Mouse (Mus musculus) myocyte (in vitro differentiated cells): ENCODE results near the gene Pum2. TPM values are rescaled to one million over a fixed set of nuclear protein-coding genes. Genes with fewer than 3 reads are reported as not detected.

ENCODE experiments used
- H3K27me3 ChIP-seq: one replicate; pipeline ENCODE4 v1.6.1; 2011; ENCODE audit not compliant: control insufficient read depth, insufficient read depth, insufficient read length
- H3K36me3 ChIP-seq: one replicate; pipeline ENCODE4 v1.6.1; 2011; ENCODE audit not compliant: control insufficient read depth, insufficient read depth
- H3K4me2 ChIP-seq: one replicate; pipeline ENCODE4 v1.6.1; 2011; ENCODE audit warnings: low read depth, control low read depth
- H3K4me3 ChIP-seq: one replicate; pipeline ENCODE4 v1.5.1; 2011; ENCODE audit warnings: mild to moderate bottlenecking, control low read depth, moderate library complexity
- H3K79me2 ChIP-seq: one replicate; pipeline ENCODE4 v1.6.1; 2011; ENCODE audit not compliant: control insufficient read depth, insufficient read depth
- H3ac ChIP-seq: one replicate; pipeline ENCODE4 v1.6.1; 2011; ENCODE audit not compliant: control insufficient read depth, insufficient read length
- CEBPB ChIP-seq: IDR thresholded peaks from 2 replicates; pipeline ENCODE4 v1.6.1; 2011; ENCODE audit warnings: mild to moderate bottlenecking, moderate library complexity; ENCODE audit not compliant: poor library complexity, insufficient read depth, severe bottlenecking
- E2F4 ChIP-seq: IDR thresholded peaks from one replicate; pipeline ENCODE4 v1.6.1; 2011; ENCODE audit warnings: mild to moderate bottlenecking, control low read depth, moderate library complexity; ENCODE audit not compliant: insufficient read depth
- MAX ChIP-seq: IDR thresholded peaks from one replicate; pipeline ENCODE4 v1.6.1; 2011; ENCODE audit warnings: low read depth, mild to moderate bottlenecking, control low read depth
- MYOD1 ChIP-seq, 3 experiments: IDR thresholded peaks; one replicate each; pipeline ENCODE4 v1.6.1; 2011; ENCODE audit warnings: control low read depth in 2 of 3, low read depth in 2 of 3, mild to moderate bottlenecking in 2 of 3, moderate library complexity in 1 of 3; ENCODE audit not compliant: insufficient read length in 2 of 3, control insufficient read depth in 1 of 3
- MYOG ChIP-seq, 3 experiments: IDR thresholded peaks; one replicate each; pipeline ENCODE4 v1.6.1; 2011; ENCODE audit warnings: control low read depth in 2 of 3, low read depth in 2 of 3, mild to moderate bottlenecking in 2 of 3; ENCODE audit not compliant: insufficient read length in 2 of 3, control insufficient read depth in 1 of 3, insufficient read depth in 1 of 3
- POLR2A ChIP-seq: IDR thresholded peaks from one replicate; pipeline ENCODE4 v1.6.1; 2011; ENCODE audit warnings: low read depth, mild to moderate bottlenecking, control low read depth, moderate library complexity; ENCODE audit not compliant: insufficient read length
- POLR2AphosphoS2 ChIP-seq: IDR thresholded peaks from one replicate; pipeline ENCODE4 v1.6.1; 2011; ENCODE audit warnings: low read depth, control low read depth; ENCODE audit not compliant: insufficient read length
- REST ChIP-seq: IDR thresholded peaks from one replicate; pipeline ENCODE4 v1.6.1; 2011; ENCODE audit warnings: mild to moderate bottlenecking, control low read depth, moderate library complexity; ENCODE audit not compliant: insufficient read depth, insufficient read length
- SRF ChIP-seq: IDR thresholded peaks from one replicate; pipeline ENCODE4 v1.6.1; 2011; ENCODE audit warnings: low read depth; ENCODE audit not compliant: control insufficient read depth, insufficient read length
- TCF12 ChIP-seq: IDR thresholded peaks from one replicate; pipeline ENCODE4 v1.6.1; 2011; ENCODE audit warnings: mild to moderate bottlenecking, control low read depth; ENCODE audit not compliant: poor library complexity, insufficient read depth, severe bottlenecking
- TCF3 ChIP-seq: IDR thresholded peaks from one replicate; pipeline ENCODE4 v1.6.1; 2011; ENCODE audit warnings: low read depth, control low read depth; ENCODE audit not compliant: insufficient read length
- USF1 ChIP-seq: IDR thresholded peaks from one replicate; pipeline ENCODE4 v1.6.1; 2011; ENCODE audit warnings: low read depth, mild to moderate bottlenecking, control low read depth, moderate library complexity
- polyA plus RNA-seq: library from polyadenylated mRNA; unstranded; fragments of >200 nt; fragmentation: generic; extraction: Trizol; gene quantifications from one replicate; pipeline ENCODE4 v1.2.1, GENCODE M21; 2012; ENCODE audit warnings: missing spikeins

Gene Pum2
- polyA plus RNA-seq, 1 experiment = 17.8 TPM

- no peaks in the 10 kb centered on the region for H3K27me3 ChIP-seq
- TF ChIP-seq POLR2AphosphoS2 (no peak), REST (no peak), MYOG (IDR thresholded peaks at IDR 0.05; ENCODE audit: control insufficient read depth in 1 of 3, insufficient read depth in 1 of 3, insufficient read length in 2 of 3, low read depth in 2 of 3) (no peak), TCF3 (no peak), SRF (no peak), TCF12 (no peak), MAX (no peak), CEBPB (no peak)
- H3K79me2 ChIP-seq = peaks cover 89% of the 10 kb centered on the region
- H3K36me3 ChIP-seq = no peaks in the 10 kb centered on the region
- no peak overlapping the region for H3K4me2 ChIP-seq
- H3ac ChIP-seq = no peak overlapping the region
- no peak overlapping the region for H3K4me3 ChIP-seq
Measured at GRCm38 (mm10) chr12:8782565-8782964, 108.6 kb downstream of the Pum2 start.

DNA sequence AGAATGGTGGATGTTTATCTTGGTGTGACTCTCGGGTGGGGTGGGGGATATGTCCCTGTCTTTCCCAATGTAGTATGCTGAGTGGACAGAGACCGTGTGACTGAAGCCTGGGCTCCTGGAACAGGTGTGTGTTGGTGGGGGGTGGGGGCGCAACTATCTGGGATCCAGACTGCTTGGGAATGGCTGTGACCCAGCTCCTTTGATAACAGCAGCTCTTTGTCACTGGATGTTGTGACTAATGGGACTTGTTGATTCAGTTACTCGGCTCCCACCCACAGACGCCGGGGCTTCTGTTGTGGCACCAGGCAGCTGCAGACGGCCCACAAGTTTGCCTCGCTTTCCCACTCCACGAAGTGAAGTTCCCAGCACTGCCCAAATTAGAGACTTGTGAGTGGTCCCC, 110.3 kb downstream of the Pum2 start:
- H3K4me3 ChIP-seq = no peak overlapping the region
- TF ChIP-seq TCF12 = no peak
- no peak for TF ChIP-seq REST
- no peak for TF ChIP-seq TCF3
- no peak for TF ChIP-seq MAX
- no peak for TF ChIP-seq POLR2A
- TF ChIP-seq CEBPB = no peak
- TF ChIP-seq SRF = no peak
- TF ChIP-seq E2F4 = no peak
- TF ChIP-seq MYOG (IDR thresholded peaks at IDR 0.05; ENCODE audit: control insufficient read depth in 1 of 3, insufficient read depth in 1 of 3, insufficient read length in 2 of 3, low read depth in 2 of 3) = peak in 1 of 3 experiments; percentile 60
- TF ChIP-seq POLR2AphosphoS2 = no peak
- TF ChIP-seq USF1 = no peak
- peak in 2 of 3 experiments; percentile 67 to 81 for TF ChIP-seq MYOD1 (IDR thresholded peaks at IDR 0.05; ENCODE audit: control insufficient read depth in 1 of 3, insufficient read length in 2 of 3, low read depth in 2 of 3)
- no peaks in the 10 kb centered on the region for H3K27me3 ChIP-seq
- H3ac ChIP-seq = no peak overlapping the region
- H3K79me2 ChIP-seq = peaks cover 89% of the 10 kb centered on the region
- no peaks in the 10 kb centered on the region for H3K36me3 ChIP-seq
- H3K4me2 ChIP-seq = peak overlapping the region; percentile 35

DNA sequence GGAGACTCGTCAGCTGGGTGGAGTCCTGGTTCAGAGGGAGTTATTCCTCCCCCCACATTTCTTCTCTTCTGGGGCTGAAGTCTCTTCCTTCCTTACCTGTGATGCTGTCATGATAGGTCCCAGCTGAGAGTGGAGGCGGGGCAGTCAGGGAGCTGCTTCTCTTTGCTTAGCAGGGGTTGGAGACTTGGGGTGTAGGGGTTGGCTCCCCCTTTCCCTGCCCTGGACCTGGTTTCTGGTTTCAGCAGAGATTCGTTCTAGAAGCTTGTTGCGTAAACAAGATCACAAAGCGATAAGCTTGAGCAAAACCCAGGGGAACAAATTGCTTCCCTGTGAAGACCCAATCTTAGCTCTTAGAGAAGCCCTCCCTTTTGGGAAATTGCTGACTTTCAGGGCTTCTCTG, 112.5 kb downstream of the Pum2 start:
- no peak for TF ChIP-seq POLR2A
- 0 out of 2 replicates have a peak, but pooled peaks have one; percentile 15 for TF ChIP-seq CEBPB

DNA sequence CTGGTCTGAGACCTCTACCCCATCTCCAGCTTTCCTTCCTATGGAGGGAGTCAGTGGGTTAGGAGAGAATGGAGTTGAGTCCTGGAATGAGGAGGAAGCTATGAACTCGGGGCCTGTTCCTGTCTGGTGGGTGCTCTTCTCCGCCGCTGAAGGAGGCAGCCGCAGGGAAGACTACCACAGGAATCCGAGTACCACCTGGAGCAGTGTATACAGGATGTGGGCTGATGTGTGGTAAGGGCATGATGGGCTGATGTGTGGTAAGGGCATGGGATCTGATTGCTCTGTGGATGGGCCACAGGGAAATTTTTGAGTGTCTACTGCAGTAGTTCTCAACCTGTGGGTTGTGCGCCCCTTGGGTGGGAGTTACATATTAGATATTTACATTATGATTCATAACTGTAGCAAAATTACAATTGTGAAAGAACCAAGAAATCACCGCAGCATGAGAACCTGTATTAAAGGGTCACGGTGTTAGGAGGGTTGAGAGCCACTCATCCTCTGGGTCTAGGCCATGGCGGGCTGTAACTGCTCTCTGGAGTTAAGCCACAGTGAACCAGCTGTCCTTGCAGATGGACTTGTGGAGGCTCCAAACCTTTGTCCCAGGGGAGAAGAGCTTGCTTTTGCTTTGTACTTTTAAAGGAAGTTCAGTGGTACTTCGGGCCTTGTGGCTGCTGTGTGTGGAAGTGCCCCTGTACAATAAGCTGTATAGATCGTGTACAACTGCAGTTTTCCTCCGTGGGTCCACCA, 113.2 kb downstream of the Pum2 start:
- no peaks in the 10 kb centered on the region for H3K27me3 ChIP-seq
- no peak overlapping the region for H3ac ChIP-seq
- peak overlapping the region; percentile 51 for H3K4me2 ChIP-seq
- TF ChIP-seq CEBPB (no peak), MYOD1 (IDR thresholded peaks at IDR 0.05; ENCODE audit: control insufficient read depth in 1 of 3, insufficient read length in 2 of 3, low read depth in 2 of 3) (peak in 2 of 3 experiments; percentile 68 to 80), TCF12 (peak; percentile 34), SRF (no peak), MYOG (IDR thresholded peaks at IDR 0.05; ENCODE audit: control insufficient read depth in 1 of 3, insufficient read depth in 1 of 3, insufficient read length in 2 of 3, low read depth in 2 of 3) (peak in 2 of 3 experiments; percentile 31 to 57), TCF3 (no peak)
- H3K4me3 ChIP-seq = no peak overlapping the region
- no peaks in the 10 kb centered on the region for H3K36me3 ChIP-seq
- H3K79me2 ChIP-seq = peaks cover 68% of the 10 kb centered on the region

More for the DNA sequence above, 112.5 kb downstream of the Pum2 start:
- Histone ChIP-seq H3K4me3 (no peak overlapping the region), H3K36me3 (no peaks in the 10 kb centered on the region), H3K4me2 (peak overlapping the region; percentile 51), H3K79me2 (peaks cover 74% of the 10 kb centered on the region), H3K27me3 (no peaks in the 10 kb centered on the region), H3ac (no peak overlapping the region)

DNA sequence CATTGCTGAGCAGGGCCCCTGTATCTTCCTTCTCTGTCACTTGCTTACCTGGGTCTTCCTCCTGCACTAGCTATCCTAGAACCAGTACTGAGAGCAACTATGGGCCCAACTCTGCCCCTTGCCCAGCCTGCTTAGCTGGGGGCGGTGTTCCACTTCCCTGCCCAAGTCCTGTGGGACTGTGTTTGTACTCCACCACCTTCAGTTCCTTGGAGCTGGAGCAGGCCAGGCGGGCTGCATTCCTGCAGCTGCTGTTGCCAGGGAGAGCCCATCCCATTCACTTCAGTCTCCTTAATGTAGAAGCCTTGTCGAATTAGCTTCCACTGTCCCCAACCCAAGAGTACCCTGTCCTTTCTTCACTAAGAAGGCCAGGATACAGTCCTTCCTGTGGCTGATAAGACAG, 114.5 kb downstream of the Pum2 start:
- Histone ChIP-seq H3K4me2 (no peak overlapping the region), H3ac (no peak overlapping the region), H3K79me2 (peaks cover 59% of the 10 kb centered on the region), H3K27me3 (no peaks in the 10 kb centered on the region), H3K36me3 (peaks cover 2% of the 10 kb centered on the region), H3K4me3 (no peak overlapping the region)
- TF ChIP-seq MYOG (IDR thresholded peaks at IDR 0.05; ENCODE audit: control insufficient read depth in 1 of 3, insufficient read depth in 1 of 3, insufficient read length in 2 of 3, low read depth in 2 of 3) (no peak), CEBPB (no peak), TCF3 (no peak), POLR2AphosphoS2 (no peak), SRF (no peak), REST (no peak), E2F4 (no peak)
